Mouse (Mus musculus): ENCODE results near the gene Actl7a.

Actl7a gene

DNA sequence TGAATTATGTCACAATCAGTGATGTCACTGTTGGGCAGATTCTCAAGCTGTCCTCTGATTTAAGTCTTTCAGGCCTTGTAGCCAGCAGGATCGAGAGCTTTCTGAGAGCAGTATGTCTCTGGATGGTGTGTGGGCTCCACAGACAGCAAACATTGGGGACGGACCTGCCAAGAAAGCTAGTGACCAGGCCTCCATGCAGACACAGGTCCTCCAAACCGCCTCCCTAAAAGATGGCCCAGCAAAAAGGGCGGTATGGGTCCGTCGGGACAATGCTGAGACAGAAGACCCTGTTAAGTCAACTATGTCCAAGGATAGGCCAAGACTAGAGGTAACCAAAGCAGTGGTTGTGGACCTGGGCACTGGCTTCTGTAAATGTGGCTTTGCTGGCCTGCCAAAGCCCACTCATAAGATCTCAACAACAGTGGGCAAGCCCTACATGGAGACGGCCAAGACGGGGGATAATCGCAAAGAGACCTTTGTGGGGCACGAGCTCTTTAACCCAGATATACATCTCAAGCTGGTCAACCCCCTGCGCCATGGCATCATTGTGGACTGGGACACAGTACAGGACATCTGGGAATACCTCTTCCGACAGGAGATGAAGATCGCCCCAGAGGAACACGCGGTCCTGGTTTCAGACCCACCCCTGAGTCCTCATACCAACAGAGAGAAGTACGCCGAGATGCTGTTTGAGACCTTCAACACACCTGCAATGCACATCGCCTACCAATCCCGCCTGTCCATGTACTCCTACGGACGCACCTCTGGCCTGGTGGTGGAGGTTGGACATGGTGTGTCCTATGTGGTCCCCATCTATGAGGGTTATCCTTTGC is at the start of gene Actl7a:
Actl7a (plus strand) TSS at position 51 of the 833 bp plus-strand sequence.
- no peak for DNase-seq

DNA sequence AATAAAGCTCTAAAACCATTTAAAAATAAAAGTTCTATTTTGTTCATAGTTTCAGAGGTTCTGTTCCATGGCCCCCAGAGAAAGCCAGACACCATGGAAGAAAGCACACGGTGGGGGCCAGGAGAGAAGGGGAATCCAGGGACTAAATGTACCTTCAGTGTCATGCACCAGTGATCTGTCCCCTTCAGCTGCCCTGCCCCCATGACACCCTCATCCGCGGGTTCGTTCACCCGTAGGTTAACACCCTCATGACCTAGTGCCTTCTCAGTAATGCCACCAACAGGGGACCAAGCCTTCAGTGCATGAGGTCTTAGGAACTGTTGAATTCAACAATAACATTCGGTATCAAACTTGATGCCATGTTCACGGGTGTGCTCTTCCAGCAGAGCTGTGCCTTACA is 46.8 kb upstream of the Actl7a start:
- no peak for DNase-seq

DNA sequence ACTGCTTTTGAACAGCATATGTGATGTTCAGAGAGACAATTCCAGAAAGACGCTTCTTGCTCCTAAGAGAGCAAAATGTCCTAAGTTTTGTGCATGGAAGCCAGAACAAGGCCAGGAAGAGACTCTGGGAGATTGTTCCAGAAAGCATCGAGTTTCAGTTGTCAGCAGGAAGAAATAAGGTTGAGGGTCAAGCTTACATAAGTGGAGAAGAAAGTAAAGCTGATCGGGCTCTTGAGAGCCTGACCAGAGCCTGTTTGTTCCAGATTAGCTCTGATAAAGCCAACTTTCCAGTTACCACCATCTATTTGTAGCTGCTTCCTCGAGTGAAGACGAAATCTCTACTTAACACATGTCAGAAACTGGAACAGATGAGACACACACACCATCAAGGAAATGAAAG is 44.5 kb upstream of the Actl7a start:
- DNase-seq, result no peak

DNA sequence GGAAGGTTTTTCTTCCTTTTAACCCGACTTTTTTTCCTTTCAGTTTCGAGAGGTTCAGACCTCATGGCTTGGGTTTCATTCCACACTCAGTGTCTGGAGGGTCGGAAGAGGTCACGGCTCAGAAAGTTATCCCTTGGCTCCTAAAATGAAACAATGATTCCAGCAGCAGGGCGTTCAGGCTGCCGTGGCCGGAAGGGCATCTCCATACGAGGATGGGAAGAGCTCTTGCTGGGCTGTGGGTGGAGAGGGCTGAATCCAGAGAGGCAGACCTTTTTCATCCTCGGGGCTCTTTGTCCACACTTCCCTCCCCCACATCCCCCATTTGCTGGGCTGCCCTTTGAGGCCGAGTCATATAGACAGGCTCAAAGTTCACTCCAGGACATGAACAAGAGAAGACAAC is 41.0 kb upstream of the Actl7a start:
- no peak for DNase-seq

DNA sequence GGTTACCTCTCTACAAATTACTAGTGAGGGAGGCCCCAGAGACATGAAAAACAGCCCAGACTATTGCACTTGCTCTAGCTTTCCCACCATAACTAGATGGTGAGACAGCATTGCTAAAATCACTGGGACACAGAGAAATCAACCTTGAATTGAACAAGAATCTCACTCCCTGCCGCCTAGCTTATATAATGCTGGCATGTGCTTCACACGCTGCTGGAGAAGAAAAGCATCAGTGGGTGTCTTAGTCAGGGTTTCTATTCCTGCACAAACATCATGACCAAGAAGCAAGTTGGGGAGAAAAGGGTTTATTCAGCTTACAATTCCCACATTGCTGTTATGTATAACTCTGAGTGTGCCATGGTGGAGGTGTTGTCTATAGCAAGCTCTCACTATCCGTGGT is 30.1 kb upstream of the Actl7a start:
- DNase-seq, result no peak

DNA sequence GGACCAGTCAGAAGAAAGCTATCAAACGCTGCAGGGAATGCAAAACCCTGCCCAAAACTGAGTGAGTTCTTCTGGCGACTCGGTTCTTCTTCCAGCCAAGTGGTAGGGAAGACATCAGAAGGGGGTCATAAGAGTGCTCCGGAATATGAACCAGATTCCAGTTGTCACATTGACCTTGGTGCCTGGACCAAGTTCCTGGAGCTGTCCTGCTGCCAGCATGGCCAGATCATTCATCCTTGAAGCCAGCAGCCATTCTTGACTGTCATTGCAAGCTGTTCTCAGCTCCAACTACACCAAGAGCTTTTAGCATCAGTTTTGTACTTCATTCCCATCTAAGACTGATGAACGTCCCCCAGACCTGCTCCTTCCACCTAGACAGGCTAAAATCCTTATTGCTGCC is 26.4 kb upstream of the Actl7a start:
- DNase-seq, result no peak

DNA sequence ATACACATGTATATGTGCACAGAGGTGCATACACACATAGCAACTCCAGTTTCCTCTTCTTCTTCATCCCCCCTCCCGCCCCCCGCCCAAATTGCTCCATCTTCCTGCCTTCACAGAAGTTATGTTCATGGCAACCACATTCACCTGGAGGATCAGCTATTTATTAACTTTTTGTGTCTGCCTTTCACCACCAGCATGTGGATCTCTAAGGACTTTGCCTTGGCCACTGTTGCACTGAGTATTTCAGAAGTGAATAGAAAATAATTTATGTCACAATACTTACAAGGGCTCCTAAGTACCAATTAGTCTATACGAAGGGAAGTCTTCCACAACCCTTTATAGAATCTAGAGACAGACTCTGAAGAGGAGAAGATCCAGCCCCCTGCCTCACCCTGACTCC is 25.3 kb upstream of the Actl7a start:
- DNase-seq, result no peak

DNA sequence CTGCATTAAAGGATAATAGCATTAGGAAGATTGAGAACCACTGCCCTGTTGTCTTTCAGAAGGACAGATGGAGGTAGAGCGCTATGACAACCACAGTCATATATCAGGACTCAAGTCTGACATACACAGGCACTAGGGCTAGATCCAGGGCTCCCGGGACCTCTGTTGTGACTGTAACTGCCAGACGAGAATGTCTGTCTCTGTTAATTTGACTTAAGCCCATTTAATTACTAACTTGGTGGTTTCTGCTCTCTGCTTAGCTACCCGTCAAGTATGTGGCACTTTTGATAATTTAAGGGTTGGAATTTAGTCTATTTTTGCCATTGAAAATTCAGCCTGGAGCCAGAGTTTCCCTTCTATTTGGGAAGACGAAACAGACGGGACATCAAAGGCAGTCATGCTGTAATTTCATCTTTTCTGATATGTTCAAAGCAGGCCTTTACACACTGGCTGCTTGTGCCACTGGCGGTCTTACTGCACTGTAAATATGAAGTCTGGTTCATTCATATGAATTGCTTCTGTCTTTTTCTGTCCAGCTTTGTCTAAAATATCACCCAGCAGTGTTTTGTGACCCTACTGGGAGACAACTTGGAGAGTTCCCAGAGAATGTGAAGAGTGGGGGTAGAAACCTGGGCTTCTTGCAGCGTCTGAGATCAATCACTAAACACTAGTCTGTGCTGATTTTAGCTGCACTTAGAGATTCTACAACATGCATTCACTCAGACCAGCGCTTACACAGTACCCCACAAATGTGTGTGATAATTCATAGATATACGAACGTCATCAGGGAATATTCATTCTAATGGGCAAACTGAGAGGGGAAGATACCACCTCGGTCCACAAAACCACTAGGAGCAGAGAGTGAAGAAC is 24.4 kb upstream of the Actl7a start:
- no peak for DNase-seq

DNA sequence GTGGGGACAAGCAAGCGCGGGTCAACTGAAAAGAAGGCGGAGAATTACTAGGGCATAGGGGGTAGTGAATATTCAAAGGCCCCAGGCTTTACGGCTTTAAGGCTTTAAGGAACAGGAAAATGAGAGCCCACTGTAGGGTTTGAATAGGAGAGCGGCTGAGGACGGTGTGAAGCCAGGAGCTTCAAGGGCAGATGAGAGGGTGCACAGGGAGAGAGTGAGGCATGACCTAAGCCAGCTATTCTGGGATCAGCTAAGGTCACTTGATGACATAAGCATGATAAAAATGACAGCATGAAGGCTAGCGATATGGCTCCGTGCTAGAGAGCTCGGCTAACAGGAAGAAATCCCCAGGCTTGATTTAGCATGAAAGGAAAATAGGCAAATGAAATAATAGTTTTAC is 23.8 kb upstream of the Actl7a start:
- no peak for DNase-seq

DNA sequence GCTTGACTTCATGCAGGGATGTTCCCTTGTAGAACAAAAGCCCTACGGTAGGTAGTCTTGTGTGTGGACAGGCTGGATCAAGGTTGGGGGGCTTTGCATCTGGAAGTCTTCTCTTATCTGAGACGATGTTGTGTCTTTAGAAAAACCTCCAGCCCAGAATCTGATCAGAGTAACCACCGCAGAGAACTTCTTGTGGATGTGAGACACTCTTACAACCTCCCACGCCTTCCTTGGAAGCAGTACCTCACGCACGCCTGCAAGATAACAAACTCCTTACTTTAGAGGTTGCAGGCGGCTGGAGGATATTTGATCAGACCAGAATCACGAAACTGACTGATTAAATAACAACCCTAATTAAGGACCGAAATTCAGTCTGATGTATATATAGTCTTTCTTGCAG is 22.8 kb upstream of the Actl7a start:
- DNase-seq, result no peak

DNA sequence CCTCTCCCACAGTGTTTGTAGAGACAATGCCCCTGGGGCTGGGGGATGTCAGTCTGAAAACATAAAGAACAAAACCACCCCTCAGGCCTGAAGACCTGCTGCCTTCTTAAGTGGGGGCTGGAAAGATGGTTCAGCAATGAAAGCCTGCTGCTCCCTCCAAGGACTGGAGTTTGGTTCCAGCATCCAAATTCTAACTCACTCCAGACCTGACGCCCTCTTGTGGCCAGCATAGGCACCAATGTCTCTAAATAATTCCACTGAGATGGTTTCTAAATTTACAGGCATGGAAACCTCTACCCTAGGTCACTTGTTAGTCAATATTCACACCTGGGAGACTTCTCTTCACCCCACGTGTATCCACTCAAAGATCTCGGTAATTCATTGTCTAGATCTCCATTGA is 21.7 kb upstream of the Actl7a start:
- DNase-seq, result no peak

DNA sequence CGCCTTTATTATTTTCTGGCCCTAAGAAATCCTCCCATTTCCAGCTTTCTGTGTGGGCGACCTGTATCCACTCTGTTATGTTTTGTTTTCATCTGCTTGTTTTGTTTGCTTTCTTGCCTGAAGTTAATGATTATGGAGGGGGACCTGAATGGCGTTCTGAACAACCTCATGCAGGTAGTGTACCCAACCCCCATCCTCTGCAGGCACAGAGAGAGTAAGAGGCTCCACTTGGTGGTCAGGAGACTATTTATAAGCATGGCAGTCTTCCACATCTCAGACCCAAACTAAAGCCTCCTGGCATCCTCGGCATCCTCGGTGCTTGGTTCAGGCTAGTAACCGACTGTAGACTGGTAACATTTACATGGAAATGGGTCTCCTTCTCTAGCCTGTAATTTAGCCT is 20.9 kb upstream of the Actl7a start:
- DNase-seq, result no peak

DNA sequence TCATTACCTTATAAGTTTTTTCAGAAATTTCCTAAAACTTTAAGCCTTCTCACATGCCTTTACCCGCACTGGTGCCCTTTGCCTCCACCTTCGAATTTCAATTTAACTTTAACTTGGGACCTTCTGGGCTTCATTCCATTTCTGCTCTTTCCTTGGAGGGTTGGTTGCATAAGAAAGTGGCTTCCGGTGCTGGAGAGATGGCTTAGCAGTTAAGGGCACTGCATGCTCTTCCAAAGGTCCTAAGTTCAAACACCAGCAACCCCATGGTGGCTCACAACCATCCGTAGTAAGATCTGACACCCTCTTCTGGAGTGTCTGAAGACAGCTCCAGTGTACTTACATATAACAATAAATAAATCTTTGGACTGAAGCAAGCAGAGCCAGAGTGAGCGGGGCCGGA is 20.0 kb upstream of the Actl7a start:
- no peak for DNase-seq

DNA sequence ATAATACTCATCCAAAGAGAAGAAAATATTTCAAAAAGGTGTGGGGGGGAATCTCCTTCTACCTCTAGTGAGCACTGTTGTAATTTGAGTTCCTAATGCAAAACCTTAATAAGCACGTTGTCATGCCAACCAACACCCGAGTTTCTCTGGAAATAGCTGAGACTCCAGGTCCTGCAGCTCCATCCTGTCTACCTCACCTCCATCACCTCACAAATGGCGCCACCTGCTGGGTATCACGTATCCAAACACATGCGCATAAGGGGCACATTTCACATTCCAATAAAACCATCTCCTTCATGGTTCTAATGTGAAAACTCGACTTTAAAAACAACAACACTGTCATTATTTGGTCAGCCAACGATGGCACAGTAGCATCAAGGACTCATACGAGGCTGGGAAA is 17.4 kb upstream of the Actl7a start:
- DNase-seq, result no peak

DNA sequence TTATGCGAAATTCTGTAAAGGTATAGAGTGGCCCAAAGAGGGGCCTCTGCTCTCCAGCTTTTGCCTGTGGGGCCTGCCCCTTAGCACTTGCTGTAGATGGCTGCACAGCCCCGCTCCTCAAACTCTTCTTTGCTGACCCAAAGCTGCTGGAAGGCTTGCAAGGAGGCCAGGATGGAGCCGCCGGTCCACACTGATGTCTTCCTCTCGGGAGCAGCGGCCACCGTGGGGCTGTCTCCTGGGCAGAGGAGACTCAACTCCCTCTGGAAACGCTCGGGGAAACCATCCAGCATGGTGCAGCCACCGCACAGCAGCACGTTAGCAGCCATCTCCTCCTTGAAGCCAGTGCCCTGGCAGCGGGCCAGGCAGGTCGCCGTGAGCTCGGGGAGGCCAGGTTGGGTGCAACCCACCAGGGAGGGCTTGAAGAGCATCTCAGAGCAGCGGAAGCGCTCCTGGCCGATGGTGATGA is 3.2 kb upstream of the Actl7a start, which contains the start of gene Gm26657:
Gm26657 (plus strand) TSS at position 51 of the 466 bp plus-strand sequence.
- no peak for DNase-seq

DNA sequence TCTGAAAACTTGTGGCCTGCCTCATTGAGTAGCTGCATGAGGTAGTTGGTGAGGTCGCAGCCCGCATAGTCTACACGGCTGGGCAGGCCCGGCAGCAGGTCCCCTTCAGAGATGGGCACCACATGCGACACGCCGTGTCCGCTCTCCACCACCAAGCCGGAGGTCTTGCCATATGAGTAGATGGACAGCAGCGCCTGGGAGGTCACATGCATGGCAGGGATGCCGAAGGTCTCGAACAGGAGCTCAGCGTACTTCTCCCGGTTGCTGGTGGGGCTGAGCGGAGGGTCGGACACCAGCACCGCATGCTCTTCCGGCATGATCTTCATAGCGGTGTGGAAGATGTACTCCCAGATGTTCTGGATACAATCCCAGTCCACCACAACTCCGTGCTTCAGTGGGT is 2.6 kb upstream of the Actl7a start:
- DNase-seq, result no peak

DNA sequence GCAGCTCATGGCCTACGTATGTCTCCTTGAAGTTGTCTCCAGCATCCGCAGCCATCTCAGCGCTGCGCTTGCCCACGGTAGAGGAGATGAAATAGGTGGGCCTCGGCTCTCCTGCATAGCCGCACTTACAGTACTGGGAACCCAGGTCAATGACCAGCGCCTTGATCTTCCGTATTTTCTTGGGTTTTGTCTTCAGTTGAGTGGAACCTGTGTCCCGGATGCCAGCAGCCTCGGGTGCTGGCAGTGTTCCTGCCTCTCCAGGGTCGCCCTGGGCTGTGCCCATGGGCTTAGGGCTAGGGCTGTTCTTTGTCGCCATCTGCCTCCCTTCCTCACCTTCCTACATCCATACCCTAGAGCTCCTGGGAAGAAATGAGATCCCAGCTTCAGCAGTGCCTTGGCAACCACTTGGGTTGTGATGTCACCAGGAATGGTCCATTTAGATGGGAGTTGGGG is 2.1 kb upstream of the Actl7a start, which contains the start of gene Actl7b:
Actl7b (minus strand) TSS at position 403 of the 453 bp plus-strand sequence.
- no peak for DNase-seq

DNA sequence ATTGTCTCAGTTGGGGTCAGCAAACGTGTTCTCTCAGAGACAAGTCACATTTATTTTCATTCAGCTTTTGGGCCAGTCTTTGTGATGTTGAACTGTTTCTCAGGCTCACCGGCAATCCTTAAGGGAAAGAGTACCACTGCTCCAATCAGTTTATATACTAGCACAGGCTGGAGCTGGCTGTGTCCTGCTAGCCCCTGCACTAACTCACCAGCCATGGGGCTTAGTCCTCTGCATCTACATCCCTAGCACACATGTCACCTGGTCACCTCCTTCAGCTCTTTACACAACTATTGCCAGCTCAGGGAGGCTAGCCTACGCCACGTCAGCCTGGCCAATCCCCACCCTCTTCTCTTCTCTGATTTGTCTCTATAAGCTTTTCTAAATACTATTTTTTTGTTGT is 515 bp upstream of the Actl7a start:
- no peak for DNase-seq

DNA sequence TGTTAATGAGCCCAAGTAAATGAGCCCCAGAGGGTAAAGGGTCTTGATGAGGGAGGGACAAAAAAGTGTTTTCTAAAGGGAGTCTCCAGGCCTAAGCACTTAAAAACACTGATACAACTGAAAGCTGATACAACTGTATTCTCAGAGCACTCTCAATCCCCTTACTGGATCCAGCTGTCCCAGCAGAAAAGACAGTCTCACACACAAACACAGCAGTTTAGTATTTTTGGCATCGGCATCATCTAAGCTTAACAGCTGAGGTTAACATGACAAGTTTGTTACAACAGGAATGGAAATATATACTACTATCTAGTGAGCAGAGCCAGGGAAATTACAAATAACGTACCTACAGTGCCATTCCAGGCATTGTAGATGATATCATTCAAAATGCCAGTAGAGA is 3.1 kb downstream of the Actl7a start:
- DNase-seq, result no peak

DNA sequence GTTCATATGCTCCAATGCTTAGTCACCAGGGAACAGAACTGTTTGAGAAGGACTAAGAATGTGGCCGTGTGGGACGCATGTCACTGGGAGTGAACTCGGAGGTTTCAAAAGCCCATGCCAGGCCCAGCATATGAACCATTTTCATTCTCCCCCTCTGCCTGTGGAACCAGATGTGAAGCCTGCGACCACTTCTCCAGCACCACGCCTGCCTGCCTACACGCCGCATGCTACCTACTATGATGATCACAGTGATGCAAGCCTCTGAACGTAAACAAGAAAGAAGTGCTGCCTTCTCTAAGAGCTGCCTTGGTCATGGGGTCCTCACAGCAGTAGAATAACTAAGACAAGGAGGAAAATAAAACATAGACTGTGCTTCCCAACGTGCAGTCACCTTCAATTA is 4.2 kb downstream of the Actl7a start:
- DNase-seq, result no peak

DNA sequence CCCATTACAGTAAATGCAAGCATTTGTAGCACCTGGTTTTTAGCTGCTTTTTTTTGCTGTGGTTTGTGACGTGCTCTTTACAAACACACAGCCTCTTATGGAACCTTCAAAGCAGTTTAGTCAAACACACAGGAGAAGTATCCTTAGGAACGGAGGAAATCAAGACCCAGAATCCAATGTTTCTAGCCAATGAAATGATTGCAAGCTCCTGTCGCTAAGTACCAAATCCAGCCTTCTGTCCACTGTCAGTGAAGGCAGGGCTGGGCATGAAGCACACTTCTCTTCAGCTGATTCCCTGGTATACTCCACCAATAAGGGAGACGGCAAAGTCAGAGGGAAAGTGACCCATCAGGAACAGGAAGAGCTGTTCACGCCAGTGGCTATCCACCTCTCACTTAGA is 12.8 kb downstream of the Actl7a start:
- no peak for DNase-seq

DNA sequence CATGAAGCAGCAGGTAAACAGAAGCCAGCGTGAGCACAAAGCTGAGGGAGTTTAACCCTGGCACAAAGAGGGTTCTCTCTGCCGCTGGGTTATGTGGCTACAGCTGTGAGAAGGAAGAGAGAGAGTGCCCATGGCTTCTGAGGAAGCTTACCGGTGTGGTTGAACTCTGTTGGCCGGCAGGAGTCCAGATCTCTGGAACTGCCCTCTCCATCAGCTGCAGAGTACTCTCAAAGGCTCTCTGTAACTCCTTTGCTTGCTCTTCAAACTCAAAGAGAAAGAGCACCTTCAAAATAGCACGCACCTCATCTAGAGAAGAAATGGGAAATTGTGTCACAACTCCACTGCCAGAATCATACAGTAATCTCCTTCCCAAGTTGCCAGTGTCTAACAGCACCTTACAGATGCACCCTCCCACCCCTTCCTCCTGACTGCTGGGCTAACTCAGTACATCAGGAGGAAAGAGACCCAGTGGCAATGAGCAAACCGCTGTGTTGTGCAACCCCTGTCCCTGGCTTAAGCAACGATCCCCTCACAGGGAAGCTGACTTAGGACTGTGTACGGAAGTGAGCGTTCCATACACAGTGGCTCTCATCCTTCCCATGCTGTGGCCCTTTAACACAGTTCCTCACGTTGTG is 13.9 kb downstream of the Actl7a start:
- no peak for DNase-seq

DNA sequence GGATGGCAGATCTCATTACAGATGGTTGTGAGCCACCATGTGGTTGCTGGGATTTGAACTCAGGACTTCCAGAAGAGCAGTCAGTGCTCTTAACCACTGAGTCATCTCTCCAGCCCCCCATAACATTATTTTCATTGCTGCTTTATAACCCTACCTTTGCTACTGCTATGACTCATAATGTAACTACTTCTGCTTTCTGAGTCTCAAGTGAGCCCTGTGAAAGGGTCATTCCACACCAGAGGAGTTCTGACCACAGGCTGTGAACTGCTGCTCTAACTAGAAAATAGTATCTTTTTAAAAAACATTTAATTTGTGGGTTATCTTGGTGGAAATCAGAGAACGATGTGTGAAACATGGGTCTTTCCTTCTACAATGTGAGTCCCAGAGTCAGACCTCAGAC is 14.5 kb downstream of the Actl7a start:
- DNase-seq, result no peak
